Mouse (Mus musculus): ENCODE measurements around the gene Tmem43. TPM values are rescaled to one million over a fixed set of nuclear protein-coding genes. Genes with fewer than 3 reads are reported as not detected.

Gene Tmem43
- polyA plus RNA-seq, 1 experiment, result 33.3 TPM

DNA sequence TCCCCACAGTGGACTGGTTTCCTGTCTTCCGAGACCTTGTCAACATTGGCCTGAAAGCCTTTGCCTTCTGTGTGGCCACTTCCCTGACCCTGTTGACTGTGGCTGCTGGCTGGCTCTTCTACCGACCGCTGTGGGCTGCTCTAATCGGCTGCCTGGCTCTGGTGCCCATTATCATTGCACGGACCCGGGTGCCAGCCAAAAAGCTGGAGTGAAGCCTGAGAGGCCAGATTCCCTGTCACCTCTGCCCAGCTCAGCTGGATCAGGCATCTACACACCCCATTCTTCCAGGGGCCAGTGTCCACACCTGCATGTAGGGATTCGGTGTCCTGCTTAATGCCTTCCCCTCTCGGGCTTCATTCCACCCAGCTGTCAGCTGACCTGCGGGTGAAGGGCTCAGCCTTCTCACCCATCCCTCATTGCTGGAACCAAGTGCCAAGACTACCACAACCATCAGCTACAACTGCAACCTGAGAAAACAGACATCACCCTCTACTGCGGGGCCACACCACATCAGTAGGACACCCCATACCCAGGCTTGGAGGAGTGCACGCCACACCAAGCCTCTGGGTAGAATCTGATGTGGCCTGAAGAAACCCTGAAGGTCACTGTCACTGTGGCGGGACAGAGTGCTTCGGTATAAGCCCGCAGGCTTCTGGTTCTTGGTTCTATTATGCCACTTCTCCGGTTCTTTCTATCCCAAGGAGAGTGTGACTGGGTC, 13.4 kb downstream of the Tmem43 start:
- Histone ChIP-seq H3K4me1 (ENCODE audit: control insufficient read depth, insufficient read depth, low read length) (peaks cover 4% of the 10 kb centered on the region; the same call in 1 of the 2 replicates), H3K27ac (ENCODE audit: insufficient read depth, low read length) (no peak overlapping the region), H3K4me3 (ENCODE audit: insufficient read depth, low read length) (no peak overlapping the region)
- TF ChIP-seq POLR2A (IDR thresholded peaks at IDR 0.05; ENCODE audit: extremely low read depth, insufficient read depth, low read length), result no peak
- no peak for TF ChIP-seq CTCF (IDR thresholded peaks at IDR 0.05; ENCODE audit: extremely low read depth, insufficient read depth, low read length)

DNA sequence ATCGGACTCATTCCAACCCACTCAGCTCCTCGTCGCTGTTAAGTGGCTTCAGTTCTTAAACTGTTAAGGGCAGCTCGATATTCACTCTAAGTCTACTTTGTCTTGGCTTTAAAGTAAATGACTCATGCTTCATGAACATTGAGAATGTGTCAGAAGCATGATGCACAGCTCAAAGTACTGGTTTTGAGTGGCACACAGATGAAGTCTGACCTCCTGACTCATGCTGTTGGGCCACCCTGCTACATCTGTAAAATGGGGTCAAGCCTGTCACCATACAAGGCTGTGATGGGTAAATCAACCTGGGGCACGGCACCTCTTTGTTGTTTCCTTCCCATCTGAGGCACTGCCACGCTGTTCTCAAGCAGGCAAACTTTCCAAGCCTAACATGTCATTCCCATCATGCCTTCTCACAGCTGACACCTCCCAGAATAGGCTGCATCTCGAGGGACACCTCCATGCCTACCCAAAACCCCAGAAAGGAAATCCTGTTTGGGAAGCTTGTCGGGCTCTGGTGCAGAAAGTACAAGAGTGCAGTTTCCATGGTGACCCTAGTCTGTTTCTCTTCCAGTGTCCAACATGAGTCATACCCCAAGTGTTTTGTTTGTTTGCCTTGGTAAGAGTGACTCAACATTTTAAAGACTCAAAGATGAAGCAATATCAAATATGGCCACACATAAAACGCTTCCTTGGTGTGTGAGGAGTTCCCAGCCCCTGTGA, 15.2 kb downstream of the Tmem43 start:
- TF ChIP-seq POLR2A (IDR thresholded peaks at IDR 0.05; ENCODE audit: extremely low read depth, insufficient read depth, low read length), result no peak
- TF ChIP-seq CTCF (IDR thresholded peaks at IDR 0.05; ENCODE audit: extremely low read depth, insufficient read depth, low read length), result no peak
- H3K27ac ChIP-seq (ENCODE audit: insufficient read depth, low read length), result no peak overlapping the region
- peaks cover 4% of the 10 kb centered on the region; the same call in 1 of the 2 replicates for H3K4me1 ChIP-seq (ENCODE audit: control insufficient read depth, insufficient read depth, low read length)
- H3K4me3 ChIP-seq (ENCODE audit: insufficient read depth, low read length), result no peak overlapping the region

DNA sequence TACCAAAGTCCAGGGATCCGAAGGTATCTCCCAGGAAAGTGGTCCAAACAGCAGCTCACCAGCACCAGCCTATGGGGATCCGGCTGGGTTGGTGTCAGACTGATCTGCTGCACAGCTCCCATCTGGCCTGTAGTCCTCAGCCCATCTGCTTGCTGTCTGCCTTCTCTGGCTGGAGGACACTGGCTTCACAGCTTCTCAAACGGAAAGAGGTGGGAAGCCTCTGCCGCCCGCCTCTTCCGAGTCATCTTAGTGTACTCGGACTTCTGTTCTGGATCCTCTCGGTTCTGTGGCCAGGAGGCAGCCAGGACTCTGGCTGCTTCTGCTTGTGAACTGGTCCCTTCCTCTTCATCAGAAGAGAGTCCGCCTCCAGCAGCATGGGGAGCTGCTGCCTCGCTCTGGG, 16.4 kb downstream of the Tmem43 start:
- peaks cover 4% of the 10 kb centered on the region; the same call in 1 of the 2 replicates for H3K4me1 ChIP-seq (ENCODE audit: control insufficient read depth, insufficient read depth, low read length)
- TF ChIP-seq CTCF (IDR thresholded peaks at IDR 0.05; ENCODE audit: extremely low read depth, insufficient read depth, low read length) (no peak), POLR2A (IDR thresholded peaks at IDR 0.05; ENCODE audit: extremely low read depth, insufficient read depth, low read length) (0 out of 2 replicates have a peak, but pooled peaks have one; percentile 22)
- peak overlapping the region; percentile 38 for H3K27ac ChIP-seq (ENCODE audit: insufficient read depth, low read length)
- no peak overlapping the region for H3K4me3 ChIP-seq (ENCODE audit: insufficient read depth, low read length)

DNA sequence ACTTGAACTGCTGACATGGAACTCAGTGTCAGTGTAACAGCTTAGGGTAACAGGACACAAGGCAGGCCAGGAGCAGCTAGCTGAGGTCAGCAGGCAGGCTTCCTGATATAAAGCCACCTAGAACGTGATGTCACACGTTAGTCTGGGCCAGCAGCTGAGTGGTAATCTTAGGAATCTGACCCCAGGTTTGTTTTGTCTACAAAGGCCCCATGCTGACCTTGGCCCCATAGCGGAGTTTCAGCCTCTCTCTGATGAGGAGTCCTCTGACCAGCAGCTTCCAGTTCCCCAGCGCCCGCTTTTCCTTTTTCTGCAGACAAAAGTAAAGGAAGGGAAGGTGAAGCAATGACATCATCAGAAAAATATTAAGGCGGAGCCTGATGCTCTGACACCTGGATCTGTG, 17.5 kb downstream of the Tmem43 start:
- no peak overlapping the region for H3K4me3 ChIP-seq (ENCODE audit: insufficient read depth, low read length)
- TF ChIP-seq POLR2A (IDR thresholded peaks at IDR 0.05; ENCODE audit: extremely low read depth, insufficient read depth, low read length) (no peak), CTCF (IDR thresholded peaks at IDR 0.05; ENCODE audit: extremely low read depth, insufficient read depth, low read length) (no peak)
- peaks cover 4% of the 10 kb centered on the region; the same call in 1 of the 2 replicates for H3K4me1 ChIP-seq (ENCODE audit: control insufficient read depth, insufficient read depth, low read length)
- no peak overlapping the region for H3K27ac ChIP-seq (ENCODE audit: insufficient read depth, low read length)

DNA sequence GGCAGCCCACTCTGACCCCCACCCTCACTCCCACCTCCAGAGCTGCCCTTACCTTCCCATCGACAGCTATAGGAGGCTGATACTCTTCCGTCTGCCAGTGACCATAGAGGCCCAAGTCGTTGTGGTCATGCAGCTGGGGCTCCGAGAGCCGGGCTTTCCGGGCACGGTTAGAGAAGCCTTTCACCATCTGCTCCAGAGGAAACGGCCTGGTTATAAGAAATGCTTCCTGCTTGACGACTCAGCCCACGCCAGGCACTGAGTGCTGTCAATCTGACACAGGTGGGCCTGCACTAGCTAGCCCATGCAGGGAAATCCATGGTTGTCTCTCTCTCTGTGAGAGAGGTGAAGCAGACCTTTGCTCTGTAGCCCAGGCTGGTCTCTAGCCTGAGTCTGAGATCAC, 19.6 kb downstream of the Tmem43 start:
- no peak overlapping the region for H3K27ac ChIP-seq (ENCODE audit: insufficient read depth, low read length)
- TF ChIP-seq POLR2A (IDR thresholded peaks at IDR 0.05; ENCODE audit: extremely low read depth, insufficient read depth, low read length) (no peak), CTCF (IDR thresholded peaks at IDR 0.05; ENCODE audit: extremely low read depth, insufficient read depth, low read length) (no peak)
- H3K4me3 ChIP-seq (ENCODE audit: insufficient read depth, low read length), result no peak overlapping the region
- 0 out of 2 replicates have a peak, but pooled peaks cover 2% of the 10 kb centered on the region for H3K4me1 ChIP-seq (ENCODE audit: control insufficient read depth, insufficient read depth, low read length)

DNA sequence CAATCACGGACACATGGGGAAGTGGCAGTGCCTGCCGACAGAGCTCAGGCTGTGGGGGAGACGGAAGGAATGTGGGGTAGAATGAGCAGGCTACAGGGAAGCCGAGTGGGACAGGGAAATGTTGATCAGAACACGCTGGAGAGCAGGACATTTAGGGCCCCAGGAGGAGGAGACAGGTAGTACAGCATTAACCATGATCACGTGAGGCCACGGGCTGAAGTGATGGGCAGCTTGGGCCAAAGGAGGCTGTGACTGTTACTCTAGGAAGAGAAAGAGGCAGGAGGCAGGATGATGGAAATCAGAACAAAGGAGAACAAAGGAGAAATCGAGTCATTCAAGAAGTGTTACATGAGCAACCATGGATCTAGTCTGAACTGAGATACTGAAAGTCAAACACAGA, 21.0 kb downstream of the Tmem43 start:
- no peak overlapping the region for H3K27ac ChIP-seq (ENCODE audit: insufficient read depth, low read length)
- 0 out of 2 replicates have a peak, but pooled peaks cover 2% of the 10 kb centered on the region for H3K4me1 ChIP-seq (ENCODE audit: control insufficient read depth, insufficient read depth, low read length)
- no peak overlapping the region for H3K4me3 ChIP-seq (ENCODE audit: insufficient read depth, low read length)
- TF ChIP-seq POLR2A (IDR thresholded peaks at IDR 0.05; ENCODE audit: extremely low read depth, insufficient read depth, low read length), result no peak
- TF ChIP-seq CTCF (IDR thresholded peaks at IDR 0.05; ENCODE audit: extremely low read depth, insufficient read depth, low read length), result no peak

DNA sequence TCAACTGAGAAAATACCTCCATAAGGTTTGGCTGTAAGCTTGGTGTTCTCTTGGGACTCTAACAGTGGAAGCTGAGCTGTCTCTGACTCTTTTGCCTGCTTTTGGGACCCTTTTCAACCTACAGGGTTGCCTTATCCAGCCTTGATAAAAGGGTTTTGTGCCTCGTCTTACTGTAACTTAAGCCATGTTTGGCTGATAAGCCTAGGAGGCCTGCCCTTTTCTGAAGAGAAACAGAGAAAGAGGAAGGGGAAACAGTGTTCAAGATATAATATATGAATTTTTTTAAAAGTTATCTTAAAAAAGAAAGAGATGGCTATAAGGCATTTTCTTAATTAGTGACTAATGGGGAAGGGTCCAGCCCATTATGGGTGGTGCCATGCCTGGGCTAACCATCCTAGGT, 29.8 kb downstream of the Tmem43 start:
- no peak overlapping the region for H3K4me3 ChIP-seq (ENCODE audit: insufficient read depth, low read length)
- no peaks in the 10 kb centered on the region for H3K4me1 ChIP-seq (ENCODE audit: control insufficient read depth, insufficient read depth, low read length)
- H3K27ac ChIP-seq (ENCODE audit: insufficient read depth, low read length), result no peak overlapping the region
- no peak for TF ChIP-seq POLR2A (IDR thresholded peaks at IDR 0.05; ENCODE audit: extremely low read depth, insufficient read depth, low read length)
- no peak for TF ChIP-seq CTCF (IDR thresholded peaks at IDR 0.05; ENCODE audit: extremely low read depth, insufficient read depth, low read length)

DNA sequence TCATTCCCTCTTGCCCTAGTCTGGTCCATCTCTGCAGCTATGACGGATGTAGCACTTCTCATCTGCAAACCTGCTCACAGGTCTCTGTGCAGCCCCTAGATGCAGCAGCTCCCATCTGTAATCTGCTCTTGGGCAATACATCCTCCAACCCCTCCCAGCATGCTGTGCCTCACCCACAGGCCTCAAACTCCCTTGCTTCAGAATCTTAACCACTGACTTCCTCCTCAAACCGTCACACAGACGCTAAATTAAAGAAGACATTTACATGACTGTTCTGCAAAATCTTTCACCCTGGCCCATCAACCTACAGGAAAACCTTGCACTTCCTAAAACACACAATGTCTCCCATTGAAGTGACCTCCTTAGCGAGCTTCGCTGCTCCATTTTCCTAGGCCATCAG, 32.5 kb downstream of the Tmem43 start:
- Histone ChIP-seq H3K4me3 (ENCODE audit: insufficient read depth, low read length) (no peak overlapping the region), H3K4me1 (ENCODE audit: control insufficient read depth, insufficient read depth, low read length) (no peaks in the 10 kb centered on the region), H3K27ac (ENCODE audit: insufficient read depth, low read length) (no peak overlapping the region)
- no peak for TF ChIP-seq POLR2A (IDR thresholded peaks at IDR 0.05; ENCODE audit: extremely low read depth, insufficient read depth, low read length)

DNA sequence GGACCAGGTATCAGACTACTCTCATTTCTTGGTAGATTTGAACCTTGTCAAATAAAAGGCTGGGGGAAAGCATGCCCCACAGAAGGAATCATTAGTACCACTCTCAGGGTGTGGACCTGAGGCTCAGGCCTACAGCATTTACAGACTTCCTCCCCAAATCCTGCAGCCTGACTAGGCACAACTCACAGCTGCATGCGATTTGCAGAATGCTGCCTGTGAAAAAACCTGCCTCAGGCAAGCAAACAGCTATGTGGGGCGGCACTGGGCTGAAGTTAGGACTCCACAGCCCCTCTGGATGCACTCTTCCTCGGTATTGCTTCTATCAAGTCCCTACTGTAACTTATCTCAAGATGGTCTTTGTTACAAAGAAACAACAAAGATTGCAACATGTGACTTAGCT, 34.5 kb downstream of the Tmem43 start:
- Histone ChIP-seq H3K4me1 (ENCODE audit: control insufficient read depth, insufficient read depth, low read length) (no peaks in the 10 kb centered on the region), H3K27ac (ENCODE audit: insufficient read depth, low read length) (no peak overlapping the region)
- TF ChIP-seq CTCF (IDR thresholded peaks at IDR 0.05; ENCODE audit: extremely low read depth, insufficient read depth, low read length), result no peak

DNA sequence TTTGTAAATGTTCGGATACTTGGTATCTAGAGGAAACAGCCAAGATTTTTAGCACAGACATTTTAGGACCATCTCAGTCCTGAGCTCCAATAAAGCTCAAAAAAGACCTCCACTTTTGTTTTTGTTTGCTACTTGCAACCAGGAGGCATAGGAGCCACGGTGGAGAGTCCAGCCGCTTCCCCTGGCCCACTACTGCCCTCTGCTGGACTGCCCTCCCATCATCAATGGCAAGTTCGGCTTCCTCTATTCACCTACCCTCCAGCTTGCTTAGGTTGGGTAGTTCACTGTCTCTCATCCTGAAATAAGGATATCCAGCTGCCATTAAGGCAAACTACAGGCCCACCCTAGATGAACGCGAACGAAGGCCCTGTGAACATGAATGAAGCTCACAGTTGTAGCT, 35.8 kb downstream of the Tmem43 start:
- Histone ChIP-seq H3K27ac (ENCODE audit: insufficient read depth, low read length) (no peak overlapping the region), H3K4me3 (ENCODE audit: insufficient read depth, low read length) (no peak overlapping the region), H3K4me1 (ENCODE audit: control insufficient read depth, insufficient read depth, low read length) (no peaks in the 10 kb centered on the region)
- TF ChIP-seq CTCF (IDR thresholded peaks at IDR 0.05; ENCODE audit: extremely low read depth, insufficient read depth, low read length) (peak; percentile 83), POLR2A (IDR thresholded peaks at IDR 0.05; ENCODE audit: extremely low read depth, insufficient read depth, low read length) (no peak)

More for the DNA sequence above, 34.5 kb downstream of the Tmem43 start:
- H3K4me3 ChIP-seq (ENCODE audit: insufficient read depth, low read length), result no peak overlapping the region
